25 mouse cellular contexts compared by ENCODE assay signal in the genomic region with DNA sequence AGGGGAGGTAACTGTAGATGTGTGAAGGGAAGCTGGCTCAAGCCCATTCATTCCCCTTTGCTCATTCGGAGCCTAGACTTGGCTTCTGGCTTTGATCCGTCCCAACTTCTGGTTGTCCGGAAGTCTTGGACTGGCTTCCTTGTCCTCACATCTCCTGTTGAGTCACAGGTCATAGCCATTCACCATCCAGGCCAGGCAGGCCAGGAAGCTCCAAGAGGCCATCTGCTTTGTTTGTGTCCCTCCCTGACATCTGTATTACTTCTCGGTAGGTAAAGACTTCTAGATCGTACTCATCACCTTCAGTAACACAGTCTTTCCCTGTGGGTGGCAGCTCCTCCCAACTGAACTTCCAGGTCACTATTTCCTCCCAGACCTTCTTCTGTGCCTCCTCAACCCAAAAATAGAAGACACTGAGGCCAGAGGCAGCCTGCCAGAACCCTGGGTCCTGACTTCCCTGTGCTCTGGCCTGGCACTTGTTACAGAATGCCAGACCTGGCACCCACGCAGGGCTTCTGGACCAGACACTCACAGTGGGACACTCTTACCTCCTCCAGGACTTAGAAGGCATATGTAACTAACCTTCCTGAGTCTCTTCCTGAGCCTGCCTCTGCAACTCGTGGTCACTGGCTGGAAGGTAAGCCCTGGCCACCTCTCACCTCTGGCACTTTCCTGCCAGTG. TPM values are rescaled to one million over a fixed set of nuclear protein-coding genes. Genes with fewer than 3 reads are reported as not detected.
DNase-seq lines count a peak whose midpoint lies in the region.
"Had no signal": no experiment of that assay in that cellular context is flagged by ENCODE, and none has a peak within 500 bp of the region (broad histone marks: within the 10 kb centered on the region; RNA-seq: fewer than 3 reads in every experiment).

No protein-coding gene starts in this region.

- DNase-seq in adrenal gland, adult 2 months = peak; percentile 6
- no peak for DNase-seq in adrenal gland, postnatal 4 days (ENCODE audit: low spot score in 2 of 2)
- DNase-seq in heart, adult 8-10 months (ENCODE audit: low spot score) = peak; percentile 14
- DNase-seq in heart, postnatal 14 days = no peak
- DNase-seq in brain, adult 2 months (ENCODE audit: low read depth, low spot score) = peak; percentile 76
- DNase-seq in cerebellum, adult 9-11 months = peak; percentile 83
- no peak for DNase-seq in right cerebral cortex, postnatal 4 days
- no peak for DNase-seq in layer of hippocampus, adult 8-10 months (ENCODE audit: low spot score in 2 of 2)
- DNase-seq: gastrocnemius, adult 2 months; liver, embryonic 13.5 days; lung, embryonic 14.5 days; lung, postnatal 36 days; retina, postnatal 1 day; thymus, postnatal 25 days had no signal

- intact Hi-C loops in heart, postnatal 14 days (cut with DNase I) = no loop called here

RNA-seq across cellular contexts. Expression of gene A630023A22Rik, which starts 16.6 kb away (rescaled TPM):
- not detected for total RNA-seq in adrenal gland, adult 2 months (2021)
- not detected in 2 replicates for polyA plus RNA-seq in adrenal gland, adult 2 months (2012; rRNA removed)
- total RNA-seq in adrenal gland, postnatal 4 days (2021) = not detected
- not detected for total RNA-seq in heart, adult 8-10 months (2022)
- total RNA-seq in heart, postnatal 14 days (2021) = not detected
- total RNA-seq in layer of hippocampus, adult 8-10 months (2022) = not detected
- total RNA-seq: gastrocnemius, adult 2 months; granulocyte monocyte progenitor cell, adult 5-6 weeks; layer of hippocampus, postnatal 14 days; megakaryocyte-erythroid progenitor cell, adult 5-6 weeks; midbrain, postnatal 0 days; neutrophil, adult 5-6 weeks had no signal
- polyA plus RNA-seq: forebrain, embryonic 11.5 days; heart, postnatal 0 days; hindbrain, embryonic 12.5 days; kidney, embryonic 14.5 days; large intestine, adult 2 months; liver, embryonic 13.5 days; lung, embryonic 14.5 days; midbrain, postnatal 0 days had no signal

RNA-seq across cellular contexts. Expression of gene Npy4r, which starts 33.1 kb away (rescaled TPM):
- under 1 TPM; 0.09 to 0.10 TPM for total RNA-seq in adrenal gland, adult 2 months (2021)
- 0.02 and 0.15 TPM in 2 replicates for polyA plus RNA-seq in adrenal gland, adult 2 months (2012; rRNA removed)
- under 1 TPM in 1 of 2 experiments, not detected in 1; 0.20 TPM for total RNA-seq in adrenal gland, postnatal 4 days (2021)
- under 1 TPM; 0.09 to 0.28 (median 0.18) TPM for total RNA-seq in heart, adult 8-10 months (2022)
- total RNA-seq in heart, postnatal 14 days (2021) = under 1 TPM; 0.07 to 0.24 TPM
- not detected for total RNA-seq in layer of hippocampus, adult 8-10 months (2022)
- total RNA-seq: granulocyte monocyte progenitor cell, adult 5-6 weeks; megakaryocyte-erythroid progenitor cell, adult 5-6 weeks; neutrophil, adult 5-6 weeks had no signal
- polyA plus RNA-seq: forebrain, embryonic 11.5 days; limb, embryonic 13.5 days; liver, embryonic 13.5 days had no signal

RNA-seq across cellular contexts. Expression of gene Anxa8, which starts 33.4 kb away (rescaled TPM):
- total RNA-seq in adrenal gland, adult 2 months (2021) = 1 to 10 TPM; 3.6 to 5.9 TPM
- 0.74 and 1.2 TPM in 2 replicates for polyA plus RNA-seq in adrenal gland, adult 2 months (2012; rRNA removed)
- total RNA-seq in adrenal gland, postnatal 4 days (2021) = 1 to 10 TPM; 3.7 to 4.0 TPM
- 1 to 10 TPM; 1.8 to 5.8 (median 3.6) TPM for total RNA-seq in heart, adult 8-10 months (2022)
- total RNA-seq in heart, postnatal 14 days (2021) = 1 to 10 TPM; 4.3 to 5.2 TPM
- total RNA-seq in layer of hippocampus, adult 8-10 months (2022) = 1 to 10 TPM in 2 of 4 experiments, under 1 TPM in 2; 0.43 to 1.6 (median 1.0) TPM
- total RNA-seq: granulocyte monocyte progenitor cell, adult 5-6 weeks; megakaryocyte-erythroid progenitor cell, adult 5-6 weeks had no signal

Comparison
In these comparisons a context has a peak if more than half of its experiments do, and no peak if none do; other contexts are left out.
1. DNase-seq: peak in adrenal gland, adult 2 months (single experiment), heart, adult 8-10 months (single experiment), brain, adult 2 months (single experiment) and cerebellum, adult 9-11 months (single experiment); none in adrenal gland, postnatal 4 days (0 of 2), heart, postnatal 14 days (0 of 2), right cerebral cortex, postnatal 4 days (single experiment) and layer of hippocampus, adult 8-10 months (0 of 2).